Mouse (Mus musculus): ENCODE results near the gene Syne3.

Syne3 gene

DNA sequence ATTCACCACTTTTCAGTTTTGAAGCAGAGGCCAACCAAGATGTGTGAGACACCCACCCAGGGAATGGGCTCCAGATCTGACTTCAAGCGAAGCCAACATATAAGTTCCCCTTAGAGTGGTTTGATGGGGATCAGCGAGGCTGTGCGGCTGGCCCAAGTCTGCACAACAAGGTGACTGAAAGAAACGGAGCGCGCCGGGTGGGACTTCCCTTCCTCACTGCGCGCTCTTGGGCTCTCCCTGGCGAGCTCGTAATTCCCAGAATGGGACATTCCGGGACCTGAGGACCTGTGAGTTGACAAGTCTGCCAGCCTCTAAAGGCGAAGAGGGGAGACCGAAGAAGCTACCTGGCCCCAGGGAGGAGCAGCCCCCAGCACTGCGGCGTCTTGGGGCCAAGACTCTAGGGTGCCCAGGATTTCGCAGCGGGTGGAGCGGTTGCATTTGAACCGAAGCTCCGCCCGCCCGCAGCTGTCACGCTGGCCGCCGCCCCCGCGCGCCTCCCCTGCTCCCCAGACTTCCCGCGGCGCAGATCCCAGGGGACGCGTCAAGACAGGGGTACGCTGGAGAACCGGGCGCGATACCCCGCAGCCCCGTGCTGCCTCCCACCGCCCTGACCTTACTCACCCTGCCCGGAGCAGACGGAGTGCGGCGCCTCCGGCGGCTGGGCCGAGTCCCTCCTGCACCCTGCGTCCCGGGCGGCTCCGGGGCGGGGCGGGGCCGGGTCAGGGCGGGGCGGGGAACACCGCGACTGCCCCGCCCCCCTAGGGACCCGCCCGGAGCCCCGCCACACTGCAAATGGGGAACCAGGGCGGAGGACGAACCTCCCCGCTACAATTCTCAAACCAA lies at the start of gene Syne3:
Gene Syne3, minus strand, starts transcription at position 440 of the 843 bp plus-strand sequence.
- DNase-seq (ENCODE audit: low read depth, low spot score), result peak; percentile 74

DNA sequence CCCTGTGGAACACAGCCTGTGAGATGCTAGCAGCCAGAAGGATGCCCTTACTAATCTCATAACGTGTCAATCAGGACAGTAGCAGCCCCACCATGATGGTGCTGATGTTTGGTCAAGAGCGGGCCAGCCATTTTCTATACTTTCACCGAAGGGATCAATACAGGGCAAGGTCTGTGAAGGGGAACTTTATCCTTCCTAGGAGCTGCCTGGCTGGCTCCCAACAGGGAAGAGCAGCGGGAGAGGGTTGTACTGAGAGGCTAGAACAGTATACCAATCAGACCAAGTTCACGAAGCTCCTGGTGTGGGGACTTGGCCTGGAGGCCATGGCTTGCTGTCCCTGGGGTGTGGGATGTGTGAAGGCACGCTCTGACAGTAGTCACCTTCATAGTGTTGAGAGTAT lies 45.7 kb upstream of the Syne3 start:
- DNase-seq (ENCODE audit: low read depth, low spot score), result no peak

DNA sequence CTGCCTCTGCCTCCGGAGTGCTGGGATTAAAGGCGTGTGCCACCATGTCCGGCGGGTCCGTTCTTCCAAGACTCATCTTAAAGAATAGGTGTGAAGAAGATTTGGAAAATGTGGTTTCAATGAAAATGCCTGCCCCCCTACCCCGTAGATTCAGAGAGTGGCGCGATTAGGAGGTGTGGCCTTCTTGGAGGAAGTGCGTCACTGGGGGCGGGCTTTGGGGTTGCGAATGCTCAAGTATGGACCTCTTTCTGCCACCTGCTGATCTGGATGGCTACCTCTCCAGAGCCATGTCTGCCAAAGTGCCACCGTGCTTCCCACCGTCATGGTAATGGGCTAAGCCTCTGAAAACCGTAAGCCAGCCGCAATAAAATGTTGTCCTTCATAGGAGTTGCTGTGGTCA lies 44.4 kb upstream of the Syne3 start:
- DNase-seq (ENCODE audit: low read depth, low spot score), result no peak

DNA sequence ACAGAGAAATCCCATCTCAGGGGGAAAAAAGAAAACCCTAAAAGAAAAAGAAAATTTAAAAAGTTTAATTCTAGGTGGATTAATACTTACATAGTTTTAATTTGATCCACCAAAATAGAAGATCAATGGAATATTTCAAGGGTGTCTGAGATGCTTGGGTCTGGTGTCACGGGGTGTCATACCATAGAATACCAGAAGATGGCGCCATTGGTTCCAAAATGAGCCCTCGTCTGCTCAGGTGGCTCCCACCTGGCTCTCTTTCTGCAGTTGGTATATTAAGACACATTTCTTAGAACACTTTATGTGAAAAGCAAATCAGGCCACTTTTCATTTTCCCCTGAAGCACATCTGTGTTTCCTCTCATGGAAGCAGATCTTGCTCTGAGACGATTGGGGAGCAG lies 41.3 kb upstream of the Syne3 start:
- peak; percentile 59 for DNase-seq (ENCODE audit: low read depth, low spot score)

DNA sequence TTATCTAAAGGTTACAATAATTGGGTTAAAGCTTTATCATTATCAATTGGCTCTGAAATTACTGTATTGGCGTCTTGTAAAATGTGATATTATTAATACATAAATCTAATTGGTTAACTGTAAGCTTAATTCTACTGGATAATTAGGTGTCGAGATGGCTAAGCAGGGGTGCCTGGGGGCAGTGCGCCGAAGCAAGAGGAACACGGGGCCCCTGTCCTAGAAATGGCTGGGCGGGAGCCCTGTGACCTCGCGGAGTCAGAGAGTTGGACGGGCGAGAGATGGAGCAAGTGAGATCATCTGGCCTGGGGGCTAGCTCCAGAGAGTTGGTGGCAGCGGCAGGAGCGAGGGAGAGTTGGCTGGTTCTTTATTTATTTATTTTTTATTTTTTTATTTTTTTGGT lies 40.2 kb upstream of the Syne3 start:
- no peak for DNase-seq (ENCODE audit: low read depth, low spot score)

DNA sequence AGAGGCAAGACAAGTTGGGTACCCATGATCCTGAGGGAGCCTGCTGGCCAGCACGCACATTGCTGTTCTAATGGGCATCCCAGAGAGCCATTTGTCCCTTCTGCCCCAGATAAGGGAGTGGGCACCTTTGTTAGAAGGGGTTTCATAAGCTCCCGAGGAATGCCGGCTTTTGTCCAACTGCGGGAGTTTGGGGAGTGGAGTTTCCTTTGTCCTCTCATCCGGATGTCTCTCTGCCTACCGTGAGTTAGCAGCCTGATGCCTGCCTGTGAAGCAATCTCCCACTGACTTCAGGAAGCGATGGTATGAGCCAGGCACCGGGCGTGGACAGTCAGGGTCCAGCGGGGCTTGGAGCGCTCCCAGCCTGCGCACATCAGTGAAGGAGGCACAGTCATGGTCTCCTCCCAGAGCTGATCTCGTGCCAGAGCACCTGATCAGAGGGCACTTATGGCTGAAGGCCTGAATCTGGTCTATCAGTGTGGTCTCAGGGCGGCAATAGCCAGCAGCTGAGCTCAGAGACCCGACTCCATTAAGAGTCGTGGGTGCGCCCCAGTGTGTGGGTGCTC lies 38.8 kb upstream of the Syne3 start:
- no peak for DNase-seq (ENCODE audit: low read depth, low spot score)

DNA sequence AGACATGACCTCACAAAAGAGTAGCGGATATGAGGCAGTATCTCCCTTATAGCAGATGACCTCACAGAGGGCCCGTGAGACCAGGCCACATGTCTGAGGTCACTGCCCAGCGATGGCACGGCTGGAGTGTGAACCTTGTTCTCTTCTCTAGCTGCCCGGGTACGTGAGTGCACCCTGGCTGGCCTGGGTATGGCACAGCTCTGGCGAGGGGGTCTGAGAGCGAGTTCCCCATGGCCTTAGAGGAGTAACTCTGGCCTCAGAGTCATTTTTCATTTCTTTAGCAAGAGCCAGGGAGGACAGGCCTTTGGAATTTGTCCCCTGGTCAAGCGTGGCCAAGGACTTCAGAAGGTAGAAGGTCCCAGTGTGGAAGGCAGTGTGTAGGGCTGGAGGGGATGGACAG lies 35.2 kb upstream of the Syne3 start:
- DNase-seq (ENCODE audit: low read depth, low spot score), result no peak

DNA sequence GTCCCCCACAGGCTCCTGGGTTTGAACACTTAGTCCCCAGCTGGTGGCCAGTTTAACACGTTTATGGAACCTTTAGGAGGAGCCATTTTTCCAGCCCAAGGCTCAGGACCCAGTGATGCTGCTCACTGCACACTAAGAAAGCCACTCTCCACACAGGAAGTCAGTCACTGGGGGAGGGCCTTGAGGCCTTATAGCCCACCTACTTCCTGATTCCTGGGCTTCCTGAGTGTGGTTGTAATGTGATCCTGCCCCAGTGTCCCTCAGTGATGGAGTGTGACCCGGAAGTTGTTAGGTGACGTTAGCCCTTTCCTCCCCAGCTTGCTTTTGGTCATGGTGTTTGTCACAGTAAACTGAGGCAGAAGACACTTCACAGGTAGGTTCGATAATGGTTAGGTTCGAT lies 33.5 kb upstream of the Syne3 start:
- DNase-seq (ENCODE audit: low read depth, low spot score), result no peak

- no peak for DNase-seq (ENCODE audit: low read depth, low spot score)
Measured at GRCm38 (mm10) chr12:105040950-105041349, 31.3 kb upstream of the Syne3 start.

- peak; percentile 51 for DNase-seq (ENCODE audit: low read depth, low spot score)
Measured at GRCm38 (mm10) chr12:105039578-105040289, 30.1 kb upstream of the Syne3 start.

DNA sequence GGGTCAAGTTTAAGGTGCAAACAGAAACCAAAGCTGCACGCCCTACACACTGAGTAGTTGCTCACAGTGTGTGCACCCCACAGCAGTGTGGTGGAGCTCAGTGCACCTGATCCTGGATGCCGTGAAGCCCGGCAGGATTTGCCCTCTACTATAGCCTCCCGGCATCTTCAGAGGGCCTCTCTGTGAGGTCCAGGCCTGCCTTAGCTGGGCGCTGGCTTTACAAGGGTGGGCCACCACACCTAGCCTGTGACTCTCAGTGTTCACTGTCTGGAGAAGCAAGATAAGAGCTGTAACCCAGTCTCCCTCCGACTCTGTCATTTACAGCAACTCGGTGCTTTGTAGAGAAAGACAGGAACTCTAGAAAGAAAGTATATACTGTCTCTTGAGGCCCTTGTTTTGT lies 29.3 kb upstream of the Syne3 start:
- DNase-seq (ENCODE audit: low read depth, low spot score), result peak; percentile 81

- DNase-seq (ENCODE audit: low read depth, low spot score), result no peak
Measured at GRCm38 (mm10) chr12:105038211-105038610, 28.6 kb upstream of the Syne3 start.

DNA sequence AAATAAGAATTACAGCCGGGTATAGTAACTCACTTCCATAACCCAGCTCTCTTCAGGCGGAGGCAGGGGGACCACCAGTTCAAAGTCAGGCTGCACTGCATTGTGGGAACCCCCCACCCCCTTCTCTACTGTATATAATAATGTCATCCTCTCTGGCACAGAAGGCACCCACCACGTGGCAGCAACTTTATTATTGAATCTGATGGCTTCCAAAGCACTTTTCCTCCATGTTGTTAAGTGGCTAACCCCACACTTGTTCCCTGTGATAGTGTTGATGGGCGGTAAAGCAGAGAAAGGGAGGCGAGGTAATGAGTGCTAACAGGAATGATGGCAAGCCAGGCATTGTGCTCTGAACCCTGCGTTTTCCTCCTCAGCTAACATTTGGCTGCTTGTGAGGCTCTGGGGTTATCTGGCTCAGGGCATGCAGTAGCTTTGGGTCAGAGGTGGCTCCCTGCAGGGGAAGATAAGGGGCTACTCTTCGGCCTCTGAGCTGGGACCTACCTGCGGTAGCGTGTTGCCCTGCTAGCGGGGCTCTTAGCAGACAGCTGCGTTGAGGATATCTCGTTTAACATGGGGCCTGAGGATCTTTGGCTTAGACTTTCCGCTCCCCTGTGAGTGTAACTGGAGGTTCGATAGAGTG lies 24.6 kb upstream of the Syne3 start:
- peak; percentile 75 for DNase-seq (ENCODE audit: low read depth, low spot score)

GRCm38 (mm10) chr12:105032832-105033775 lies 23.5 kb upstream of the Syne3 start:
- DNase-seq (ENCODE audit: low read depth, low spot score), result no peak

DNA sequence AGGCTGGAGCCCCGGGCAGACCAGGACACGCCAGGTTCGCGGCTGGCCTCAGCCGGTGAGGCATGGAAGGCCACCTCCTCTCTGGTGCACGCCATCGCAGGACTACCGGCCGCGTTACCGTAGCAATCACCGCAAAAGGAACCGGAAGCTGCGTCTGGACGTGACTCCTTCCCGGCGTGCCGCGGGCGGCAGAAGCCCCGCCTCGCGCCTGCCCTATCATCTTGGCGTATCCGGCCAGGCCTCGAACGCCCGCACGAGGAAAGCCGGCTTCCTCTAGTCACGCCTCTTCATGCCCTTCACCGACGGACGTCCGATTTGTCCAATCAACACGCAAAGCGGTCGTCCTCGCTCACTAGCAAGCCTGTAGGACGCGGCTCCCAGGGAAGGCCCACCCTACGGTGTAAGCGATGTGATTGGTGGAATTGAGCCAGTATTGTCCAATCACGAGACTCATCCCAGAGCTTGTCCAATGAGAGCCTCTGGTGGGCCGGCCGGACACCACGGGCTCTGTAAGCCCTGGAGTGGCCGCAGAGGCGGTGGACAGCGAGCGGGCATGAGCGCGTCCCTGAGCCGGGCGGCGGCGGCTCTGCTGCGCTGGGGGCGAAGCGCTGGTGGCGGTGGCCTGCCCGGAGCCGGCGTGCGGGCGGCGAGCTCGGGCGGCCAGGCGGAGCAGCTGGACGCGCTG lies 22.7 kb upstream of the Syne3 start, which contains the start of gene Glrx5:
Gene Glrx5, plus strand, starts transcription at position 542 of the 685 bp plus-strand sequence.
- peak; percentile 99 for DNase-seq (ENCODE audit: low read depth, low spot score)

DNA sequence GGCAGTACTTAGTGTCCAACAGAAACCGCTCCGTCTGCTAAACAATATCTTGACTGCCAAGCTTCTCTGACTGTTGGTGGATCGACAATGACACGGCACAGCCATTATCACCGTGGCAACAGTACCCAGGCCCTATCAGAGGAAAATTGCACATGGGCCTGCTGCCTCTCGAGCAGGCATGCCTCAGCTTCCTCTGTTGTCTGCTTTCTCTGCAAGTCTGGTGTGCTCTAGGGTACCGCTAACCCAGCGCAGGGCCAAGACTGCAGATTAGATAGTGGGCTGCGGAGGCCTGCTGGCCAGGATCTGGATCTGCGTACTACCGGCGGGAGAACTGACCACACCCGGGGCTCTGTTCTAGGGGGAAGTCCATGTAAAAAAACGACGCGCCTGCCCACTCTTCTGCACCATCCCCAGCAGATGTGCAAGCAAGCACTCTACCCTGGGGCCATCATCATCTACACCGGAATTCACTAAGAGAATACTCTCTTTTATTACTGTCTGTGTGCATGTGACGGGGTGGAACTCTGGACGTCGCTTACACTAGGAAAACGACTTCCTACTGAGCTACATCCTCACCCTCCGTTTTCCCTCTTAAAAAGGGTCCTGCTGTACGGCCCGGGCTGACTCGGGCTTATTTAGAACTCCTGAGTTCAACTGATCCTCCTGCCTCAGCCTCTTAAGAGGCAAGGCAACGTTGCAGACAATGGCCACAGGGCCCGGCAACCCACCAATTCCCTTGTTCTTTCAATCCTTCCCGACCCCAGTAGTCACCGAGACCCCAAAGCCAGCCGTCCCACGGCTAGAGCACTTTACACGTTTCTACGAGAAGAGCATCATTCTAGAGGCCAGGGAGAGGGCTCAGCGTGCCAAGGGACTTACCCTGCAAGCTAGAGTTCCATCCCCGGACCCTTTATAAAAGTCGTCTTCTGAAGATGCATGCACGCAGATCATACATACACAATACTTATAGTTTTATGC lies 21.8 kb upstream of the Syne3 start:
- DNase-seq (ENCODE audit: low read depth, low spot score), result no peak

GRCm38 (mm10) chr12:105029890-105030289 lies 20.3 kb upstream of the Syne3 start:
- no peak for DNase-seq (ENCODE audit: low read depth, low spot score)

- DNase-seq (ENCODE audit: low read depth, low spot score), result peak; percentile 98
Measured at GRCm38 (mm10) chr12:105027323-105027991, 17.8 kb upstream of the Syne3 start.

Data from c-Kit-negative CD71-positive TER-119-positive erythroid progenitor cells, embryonic 14.5 days (primary cell).